Mouse (Mus musculus): ENCODE data around the gene Polm. TPM values are rescaled to one million over a fixed set of nuclear protein-coding genes. Genes with fewer than 3 reads are reported as not detected.

Gene Polm
- total and polyA plus RNA-seq, 2 experiments from 2014 or later: 6.2 to 10.7 TPM

DNA sequence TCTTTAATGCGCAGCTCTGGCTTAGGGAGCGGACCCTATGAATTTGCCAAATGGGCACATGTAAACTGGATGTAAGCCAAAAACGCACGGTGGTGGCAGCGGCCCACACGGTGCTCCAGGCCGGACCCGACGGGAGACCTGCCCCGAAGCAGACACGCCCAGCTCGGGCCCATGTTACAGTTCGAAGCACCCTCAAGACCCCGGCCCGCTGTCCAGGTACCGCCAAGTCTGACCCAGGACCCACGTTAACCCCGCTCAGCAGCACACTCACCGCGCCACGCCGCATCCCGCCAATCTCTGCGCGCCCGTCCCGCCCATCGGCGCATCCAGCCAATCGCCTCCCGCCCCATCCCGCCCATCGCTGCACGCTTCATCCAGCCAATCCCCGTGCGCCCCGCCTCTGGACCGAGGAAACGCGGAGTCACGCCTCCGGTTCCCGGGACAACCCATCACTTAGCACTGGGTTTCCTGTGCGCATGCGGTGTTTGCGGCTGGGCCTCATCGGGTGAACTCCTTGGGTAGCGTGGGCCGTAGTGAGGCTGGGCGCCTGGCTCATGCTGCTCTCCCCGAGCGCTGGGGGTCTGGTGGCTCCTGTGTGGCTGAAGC, 40.2 kb upstream of the Polm start, which contains the start of gene Pold2:
Gene Pold2, minus strand, starts transcription at position 372 of the 606 bp plus-strand sequence.
- H3K9me3 ChIP-seq (ENCODE audit: low read length): no peaks in the 10 kb centered on the region
- DNase-seq (ENCODE audit: low spot score) (peak; percentile 98), ATAC-seq (ENCODE audit: low FRiP score) (peak; percentile 98)
- H3K27me3 ChIP-seq (ENCODE audit: insufficient read depth, low read length): no peaks in the 10 kb centered on the region
- H3K4me2 ChIP-seq (ENCODE audit: low read depth, low read length, poor library complexity, severe bottlenecking): peak within 1 kb of the TSS; percentile 75
- TF ChIP-seq CTCF (IDR thresholded peaks at IDR 0.05): no peak
- WGBS: under 1% methylated on average over 46 of the region's 52 CpGs
- peak within 1 kb of the TSS; percentile 82 for H3K27ac ChIP-seq (ENCODE audit: low read depth, low read length)
- H3K9ac ChIP-seq (replicated peaks; ENCODE audit: low read length, poor library complexity, severe bottlenecking): peak within 1 kb of the TSS; percentile 48
- H3K4me3 ChIP-seq (ENCODE audit: low read depth, low read length): peak within 1 kb of the TSS; percentile 63
- peaks cover 20% of the 10 kb centered on the region for H3K36me3 ChIP-seq (ENCODE audit: insufficient read depth, low read length)
- H3K4me1 ChIP-seq (ENCODE audit: insufficient read depth, low read length): 0 out of 2 replicates have a peak, but pooled peaks cover 3% of the 10 kb centered on the region

DNA sequence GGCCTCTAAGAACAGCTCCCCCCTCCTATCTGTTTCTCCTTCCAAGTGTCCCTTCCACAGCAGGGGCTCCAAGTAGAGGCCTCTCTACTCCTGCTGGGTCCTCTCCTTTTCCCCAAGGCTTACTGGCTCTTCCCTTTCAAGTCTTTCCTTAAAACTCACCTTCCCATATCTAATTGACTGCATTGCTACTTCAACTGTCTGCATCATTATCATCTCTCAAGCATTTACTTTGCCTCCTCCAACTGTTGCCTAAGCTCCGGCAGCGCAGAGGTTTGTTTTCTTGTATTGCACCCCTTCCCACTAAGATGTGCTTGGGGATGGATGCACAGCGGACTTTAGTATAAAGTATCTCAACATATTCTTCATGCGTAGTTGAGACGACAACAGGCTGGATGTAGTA, 39.6 kb upstream of the Polm start:
- ATAC-seq (ENCODE audit: low FRiP score) (no peak), DNase-seq (ENCODE audit: low spot score) (no peak)
- 0 out of 2 replicates have a peak, but pooled peaks cover 3% of the 10 kb centered on the region for H3K4me1 ChIP-seq (ENCODE audit: insufficient read depth, low read length)
- H3K9me3 ChIP-seq (ENCODE audit: low read length): no peaks in the 10 kb centered on the region
- TF ChIP-seq CTCF (IDR thresholded peaks at IDR 0.05): no peak
- H3K36me3 ChIP-seq (ENCODE audit: insufficient read depth, low read length): peaks cover 25% of the 10 kb centered on the region
- H3K4me3 ChIP-seq (ENCODE audit: low read depth, low read length): peak overlapping the region; percentile 63
- under 1% methylated on average over 5 of the region's 5 CpGs for WGBS
- H3K4me2 ChIP-seq (ENCODE audit: low read depth, low read length, poor library complexity, severe bottlenecking): peak overlapping the region; percentile 75
- no peaks in the 10 kb centered on the region for H3K27me3 ChIP-seq (ENCODE audit: insufficient read depth, low read length)
- peak overlapping the region; percentile 48 for H3K9ac ChIP-seq (replicated peaks; ENCODE audit: low read length, poor library complexity, severe bottlenecking)
- H3K27ac ChIP-seq (ENCODE audit: low read depth, low read length): no peak overlapping the region

DNA sequence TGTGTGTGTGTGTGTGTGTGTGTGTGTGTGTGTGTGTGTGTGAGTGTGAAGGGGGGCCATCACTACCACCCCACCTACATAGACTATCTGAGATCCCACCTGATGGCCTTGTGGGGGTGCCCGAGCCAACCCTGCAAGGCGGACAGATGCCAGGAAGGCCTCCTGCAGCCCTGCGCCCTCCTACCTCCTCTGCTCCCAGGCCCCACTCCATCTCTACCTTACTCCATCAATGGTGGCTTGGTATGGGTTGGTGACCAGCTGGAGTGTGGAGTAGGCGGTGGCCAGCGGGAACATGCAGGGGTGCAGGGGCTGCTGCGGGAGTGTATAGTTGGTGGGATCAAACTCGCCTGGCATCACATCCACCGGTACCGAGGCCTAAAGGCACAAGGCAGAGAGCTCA, 35.4 kb upstream of the Polm start:
- Histone ChIP-seq H3K9me3 (ENCODE audit: low read length) (no peaks in the 10 kb centered on the region), H3K9ac (replicated peaks; ENCODE audit: low read length, poor library complexity, severe bottlenecking) (no peak overlapping the region), H3K4me1 (ENCODE audit: insufficient read depth, low read length) (0 out of 2 replicates have a peak, but pooled peaks cover 3% of the 10 kb centered on the region), H3K4me2 (ENCODE audit: low read depth, low read length, poor library complexity, severe bottlenecking) (no peak overlapping the region), H3K36me3 (ENCODE audit: insufficient read depth, low read length) (peaks cover 46% of the 10 kb centered on the region), H3K4me3 (ENCODE audit: low read depth, low read length) (no peak overlapping the region), H3K27me3 (ENCODE audit: insufficient read depth, low read length) (no peaks in the 10 kb centered on the region), H3K27ac (ENCODE audit: low read depth, low read length) (no peak overlapping the region)
- no peak for DNase-seq (ENCODE audit: low spot score)
- WGBS: 98% methylated on average over 9 of the region's 9 CpGs
- no peak for TF ChIP-seq CTCF (IDR thresholded peaks at IDR 0.05)
- no peak for ATAC-seq (ENCODE audit: low FRiP score)

DNA sequence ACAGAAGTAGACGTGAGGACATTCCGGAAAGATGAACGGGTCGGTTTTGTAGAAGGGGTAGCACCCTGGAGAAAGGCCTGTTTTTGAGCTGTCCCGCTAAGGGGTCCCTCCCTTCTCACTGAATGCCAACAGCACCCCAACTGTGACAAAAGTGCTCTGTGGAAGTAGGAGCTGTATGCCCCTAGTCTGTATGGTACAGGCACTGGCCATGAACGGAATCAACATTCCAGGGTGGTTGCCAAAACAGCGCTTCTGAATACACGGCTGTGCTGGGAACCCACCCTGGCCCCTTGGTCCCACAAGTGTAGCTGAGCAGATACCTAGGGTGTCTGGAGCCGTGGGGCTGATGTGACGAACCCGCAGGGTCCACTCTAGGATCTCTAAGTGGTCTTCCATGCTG, 34.9 kb upstream of the Polm start:
- H3K9me3 ChIP-seq (ENCODE audit: low read length): no peaks in the 10 kb centered on the region
- H3K9ac ChIP-seq (replicated peaks; ENCODE audit: low read length, poor library complexity, severe bottlenecking): no peak overlapping the region
- H3K4me3 ChIP-seq (ENCODE audit: low read depth, low read length): no peak overlapping the region
- H3K4me1 ChIP-seq (ENCODE audit: insufficient read depth, low read length): 0 out of 2 replicates have a peak, but pooled peaks cover 3% of the 10 kb centered on the region
- peaks cover 46% of the 10 kb centered on the region for H3K36me3 ChIP-seq (ENCODE audit: insufficient read depth, low read length)
- no peak overlapping the region for H3K27ac ChIP-seq (ENCODE audit: low read depth, low read length)
- TF ChIP-seq CTCF (IDR thresholded peaks at IDR 0.05): no peak
- no peak for ATAC-seq (ENCODE audit: low FRiP score)
- 94% methylated on average over 11 of the region's 11 CpGs for WGBS
- no peak overlapping the region for H3K4me2 ChIP-seq (ENCODE audit: low read depth, low read length, poor library complexity, severe bottlenecking)
- no peak for DNase-seq (ENCODE audit: low spot score)
- no peaks in the 10 kb centered on the region for H3K27me3 ChIP-seq (ENCODE audit: insufficient read depth, low read length)

DNA sequence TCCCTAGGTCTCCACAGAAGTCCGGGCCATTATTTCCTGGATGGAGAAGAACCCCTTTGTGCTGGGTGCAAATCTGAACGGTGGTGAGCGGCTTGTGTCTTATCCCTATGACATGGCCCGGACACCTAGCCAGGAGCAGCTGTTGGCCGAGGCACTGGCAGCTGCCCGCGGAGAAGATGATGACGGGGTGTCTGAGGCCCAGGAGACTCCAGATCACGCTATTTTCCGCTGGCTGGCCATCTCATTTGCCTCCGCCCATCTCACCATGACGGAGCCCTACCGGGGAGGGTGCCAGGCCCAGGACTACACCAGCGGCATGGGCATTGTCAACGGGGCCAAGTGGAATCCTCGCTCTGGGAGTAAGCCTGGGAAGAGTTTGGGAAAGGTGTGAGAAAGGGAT, 32.3 kb upstream of the Polm start:
- no peak for DNase-seq (ENCODE audit: low spot score)
- ATAC-seq (ENCODE audit: low FRiP score): no peak
- Histone ChIP-seq H3K4me3 (ENCODE audit: low read depth, low read length) (no peak overlapping the region), H3K27ac (ENCODE audit: low read depth, low read length) (no peak overlapping the region), H3K9ac (replicated peaks; ENCODE audit: low read length, poor library complexity, severe bottlenecking) (no peak overlapping the region), H3K36me3 (ENCODE audit: insufficient read depth, low read length) (peaks cover 45% of the 10 kb centered on the region), H3K4me2 (ENCODE audit: low read depth, low read length, poor library complexity, severe bottlenecking) (no peak overlapping the region), H3K4me1 (ENCODE audit: insufficient read depth, low read length) (no peaks in the 10 kb centered on the region), H3K9me3 (ENCODE audit: low read length) (no peaks in the 10 kb centered on the region), H3K27me3 (ENCODE audit: insufficient read depth, low read length) (no peaks in the 10 kb centered on the region)
- no peak for TF ChIP-seq CTCF (IDR thresholded peaks at IDR 0.05)
- 91% methylated on average over 16 of the region's 16 CpGs for WGBS

DNA sequence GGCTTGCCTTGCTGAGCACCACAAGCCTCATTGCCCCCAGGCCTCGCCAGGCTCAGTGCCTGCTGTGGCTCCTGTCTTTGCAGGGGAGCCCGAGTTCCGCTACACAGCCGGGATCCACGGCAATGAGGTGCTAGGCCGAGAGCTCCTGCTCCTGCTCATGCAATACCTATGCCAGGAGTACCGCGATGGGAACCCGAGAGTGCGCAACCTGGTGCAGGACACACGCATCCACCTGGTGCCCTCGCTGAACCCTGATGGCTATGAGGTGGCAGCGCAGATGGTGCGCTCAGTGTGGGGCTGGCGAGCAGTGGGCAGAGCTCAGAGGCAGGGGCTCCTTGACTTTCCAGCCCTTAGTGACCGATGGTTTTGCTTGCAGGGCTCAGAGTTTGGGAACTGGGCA, 31.5 kb upstream of the Polm start:
- TF ChIP-seq CTCF (IDR thresholded peaks at IDR 0.05): no peak
- ATAC-seq (ENCODE audit: low FRiP score): no peak
- no peaks in the 10 kb centered on the region for H3K4me1 ChIP-seq (ENCODE audit: insufficient read depth, low read length)

More for the DNA sequence above, 31.5 kb upstream of the Polm start:
- Histone ChIP-seq H3K9me3 (ENCODE audit: low read length) (no peaks in the 10 kb centered on the region), H3K4me3 (ENCODE audit: low read depth, low read length) (no peak overlapping the region), H3K9ac (replicated peaks; ENCODE audit: low read length, poor library complexity, severe bottlenecking) (no peak overlapping the region), H3K36me3 (ENCODE audit: insufficient read depth, low read length) (peaks cover 38% of the 10 kb centered on the region), H3K27me3 (ENCODE audit: insufficient read depth, low read length) (no peaks in the 10 kb centered on the region), H3K27ac (ENCODE audit: low read depth, low read length) (no peak overlapping the region), H3K4me2 (ENCODE audit: low read depth, low read length, poor library complexity, severe bottlenecking) (no peak overlapping the region)
- DNase-seq (ENCODE audit: low spot score): no peak
- WGBS: 94% methylated on average over 16 of the region's 16 CpGs
